Comparison of ENCODE assay signal across 8 mouse cellular contexts in genomic region chr7:140856785-140857549, GRCm38 (mm10). TPM values are rescaled to one million over a fixed set of nuclear protein-coding genes. Genes with fewer than 3 reads are reported as not detected.
A peak's percentile ranks its signal among the peaks of the same experiment; 100 is the strongest.
DNase-seq lines count a peak whose midpoint lies in the region; ATAC-seq and TF ChIP-seq lines count a peak whose summit lies in the region.

Gene Ric8a, plus strand, starts transcription at chr7:140856957.

- TF ChIP-seq CTCF in embryonic fibroblast, embryonic 13.5 days (IDR thresholded peaks at IDR 0.05; ENCODE audit: borderline replicate concordance, insufficient read depth, low read length): no peak
- TF ChIP-seq CTCF in spleen, adult 2 months (IDR thresholded peaks at IDR 0.05; ENCODE audit: extremely low read depth, insufficient read depth, insufficient read length, insufficient replicate concordance): no peak

- H3K4me3 ChIP-seq in embryonic fibroblast, embryonic 13.5 days (ENCODE audit: insufficient read depth, low read length): peak within 1 kb of the TSS; percentile 80
- peak within 1 kb of the TSS; percentile 88 for H3K4me3 ChIP-seq in limb, embryonic 13.5 days
- peak within 1 kb of the TSS; percentile 57 for H3K4me3 ChIP-seq in midbrain, embryonic 15.5 days
- H3K4me3 ChIP-seq in spleen, adult 2 months (ENCODE audit: extremely low read depth, insufficient read depth, insufficient read length): peak within 1 kb of the TSS; percentile 86

- H3K27ac ChIP-seq in embryonic fibroblast, embryonic 13.5 days (ENCODE audit: insufficient read depth, low read length): peak within 1 kb of the TSS; percentile 78
- H3K27ac ChIP-seq in limb, embryonic 13.5 days: peak within 1 kb of the TSS; percentile 83
- H3K27ac ChIP-seq in midbrain, embryonic 15.5 days: peak within 1 kb of the TSS; percentile 82
- peak within 1 kb of the TSS; percentile 73 for H3K27ac ChIP-seq in spleen, adult 2 months (ENCODE audit: insufficient read depth, low read length)

- H3K4me1 ChIP-seq in embryonic fibroblast, embryonic 13.5 days (ENCODE audit: control insufficient read depth, insufficient read depth, low read length): 0 out of 2 replicates have a peak, but pooled peaks cover 4% of the 10 kb centered on the region
- H3K4me1 ChIP-seq in limb, embryonic 13.5 days: peaks cover 28% of the 10 kb centered on the region
- peaks cover 42% of the 10 kb centered on the region for H3K4me1 ChIP-seq in midbrain, embryonic 15.5 days
- H3K4me1 ChIP-seq in spleen, adult 2 months (ENCODE audit: control insufficient read depth, insufficient read depth, insufficient read length): peaks cover 10% of the 10 kb centered on the region

- H3K9me3 ChIP-seq in limb, embryonic 13.5 days: no peaks in the 10 kb centered on the region
- H3K9me3 ChIP-seq in midbrain, embryonic 15.5 days: no peaks in the 10 kb centered on the region

- H3K27me3 ChIP-seq in limb, embryonic 13.5 days: no peaks in the 10 kb centered on the region
- H3K27me3 ChIP-seq in midbrain, embryonic 15.5 days (replicated peaks): no peaks in the 10 kb centered on the region
- H3K27me3 ChIP-seq in spleen, adult 2 months (ENCODE audit: control insufficient read depth, insufficient read depth, low read length): no peaks in the 10 kb centered on the region

- under 1% methylated on average over 50 of the region's 50 CpGs for whole genome bisulfite sequencing in limb, embryonic 13.5 days
- under 1% methylated on average over 50 of the region's 50 CpGs for WGBS in midbrain, embryonic 15.5 days
- WGBS in spleen, adult 2 months: under 1% methylated on average over 50 of the region's 50 CpGs

- ATAC-seq in limb, embryonic 13.5 days (ENCODE audit: low FRiP score, low read depth): peak; percentile 80
- peak; percentile 85 for ATAC-seq in midbrain, embryonic 15.5 days (replicated peaks)

- peaks cover 63% of the 10 kb centered on the region for H3K36me3 ChIP-seq in limb, embryonic 13.5 days
- H3K36me3 ChIP-seq in midbrain, embryonic 15.5 days (replicated peaks): peaks cover 33% of the 10 kb centered on the region
- H3K36me3 ChIP-seq in spleen, adult 2 months (ENCODE audit: control insufficient read depth, insufficient read depth, low read length): peaks cover 26% of the 10 kb centered on the region

- TF ChIP-seq POLR2A in embryonic fibroblast, embryonic 13.5 days (IDR thresholded peaks at IDR 0.05; ENCODE audit: low read depth, low read length): peak; percentile 74
- peak; percentile 37 for TF ChIP-seq POLR2A in spleen, adult 2 months (IDR thresholded peaks at IDR 0.05; ENCODE audit: low read depth, low read length)

- peak within 1 kb of the TSS; percentile 100 for H3K4me2 ChIP-seq in limb, embryonic 13.5 days (replicated peaks)
- H3K4me2 ChIP-seq in midbrain, embryonic 15.5 days: peak within 1 kb of the TSS; percentile 96

- peak within 1 kb of the TSS; percentile 87 for H3K9ac ChIP-seq in limb, embryonic 13.5 days
- peak within 1 kb of the TSS; percentile 62 for H3K9ac ChIP-seq in midbrain, embryonic 15.5 days

- peak; percentile 85 to 88 for DNase-seq in B cell, adult 2 months
- DNase-seq in brain, adult 2 months (ENCODE audit: low read depth, low spot score): peak; percentile 95
- peak; percentile 93 to 94 for DNase-seq in heart, adult 9 months (ENCODE audit: low spot score in 2 of 2)
- DNase-seq in kidney, adult 9 months: peak; percentile 92
- peak; percentile 47 to 84 for DNase-seq in spleen, adult 2 months (ENCODE audit: low read depth in 1 of 2, low spot score in 2 of 2)

RNA-seq across cellular contexts. Expression of gene Ric8a, which starts in this region (rescaled TPM):
- 53.4 and 58.1 TPM in 2 replicates for polyA plus RNA-seq in embryonic fibroblast, embryonic 13.5 days (2011; ENCODE audit: insufficient read length, low read depth, missing spikeins)
- 65.2 and 73.1 TPM in 2 replicates for polyA plus RNA-seq in limb, embryonic 13.5 days (2015; fragmentation: Nextera tagmentation; extraction: Ambion mirVana)
- polyA plus RNA-seq in midbrain, embryonic 15.5 days (2015; fragmentation: Nextera tagmentation; extraction: Ambion mirVana): 110 and 111 TPM in 2 replicates
- polyA plus RNA-seq in spleen, adult 2 months (2012; rRNA removed): 104 and 117 TPM in 2 replicates

Comparison
In these comparisons a context has a peak if more than half of its experiments do, and no peak if none do; other contexts are left out.
1. Peak in every context shown above with its lines: DNase-seq, ATAC-seq, H3K4me3 ChIP-seq and H3K27ac ChIP-seq.